Mouse (Mus musculus) liver, postnatal 0 days (tissue): ENCODE measurements at regions not wholly inside any gene's neighbourhood (a gene's known extent, or its start where the extent isn't known, plus 50 kb on each side); places are given as distances from the start of the nearest gene placed in this dataset.

Experiments used
- CTCF ChIP-seq: sonication (generic); IDR thresholded peaks from 2 replicates; pipeline ENCODE4 v1.5.1; 2016; ENCODE audit warnings: antibody characterized with exemption, low read depth
- EP300 ChIP-seq: IDR thresholded peaks from 2 replicates; pipeline ENCODE4 v1.6.1; 2016; ENCODE audit warnings: antibody characterized with exemption, low read depth, mild to moderate bottlenecking

DNA sequence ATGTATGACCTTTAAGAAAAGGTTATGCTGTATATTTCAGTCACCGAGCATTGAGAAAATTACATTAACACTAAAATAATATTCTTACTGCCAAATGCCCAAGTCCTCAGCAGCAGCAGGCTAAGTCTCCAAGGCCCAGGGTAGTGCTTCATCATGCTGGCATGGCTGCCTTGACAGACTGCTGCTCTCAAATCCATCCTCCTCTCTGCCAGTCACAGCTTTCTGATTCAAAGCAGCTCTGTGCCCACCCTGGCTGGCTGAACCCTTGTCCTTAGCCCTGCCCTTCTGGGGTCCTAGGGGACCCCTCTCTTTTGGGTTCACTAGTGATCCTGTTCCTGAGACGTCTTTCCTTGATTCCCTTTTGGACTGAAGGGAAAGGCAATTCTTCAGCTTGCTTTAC is 251.0 kb downstream of the Gm10295 start:
- TF ChIP-seq CTCF (no peak), EP300 (no peak)
